Mouse (Mus musculus) heart, adult 2 months (tissue): ENCODE measurements around the gene Wbp2.

Experiments
- CTCF ChIP-seq: fragments of 200-600 bp; IDR thresholded peaks from 2 replicates; pipeline ENCODE4 v1.8.1; 2022; ENCODE audit warnings: antibody characterized with exemption, mild to moderate bottlenecking, moderate library complexity
- EP300 ChIP-seq: fragments of 200-500 bp; IDR thresholded peaks from 2 replicates; pipeline ENCODE4 v1.6.1; 2011; ENCODE audit warnings: low read depth, low read length, control low read depth; ENCODE audit not compliant: insufficient read depth
- POLR2A ChIP-seq: fragments of 200-500 bp; IDR thresholded peaks from 2 replicates; pipeline ENCODE4 v1.6.1; 2011; ENCODE audit warnings: mild to moderate bottlenecking, low read depth, low read length, control low read depth; ENCODE audit not compliant: insufficient read depth

DNA sequence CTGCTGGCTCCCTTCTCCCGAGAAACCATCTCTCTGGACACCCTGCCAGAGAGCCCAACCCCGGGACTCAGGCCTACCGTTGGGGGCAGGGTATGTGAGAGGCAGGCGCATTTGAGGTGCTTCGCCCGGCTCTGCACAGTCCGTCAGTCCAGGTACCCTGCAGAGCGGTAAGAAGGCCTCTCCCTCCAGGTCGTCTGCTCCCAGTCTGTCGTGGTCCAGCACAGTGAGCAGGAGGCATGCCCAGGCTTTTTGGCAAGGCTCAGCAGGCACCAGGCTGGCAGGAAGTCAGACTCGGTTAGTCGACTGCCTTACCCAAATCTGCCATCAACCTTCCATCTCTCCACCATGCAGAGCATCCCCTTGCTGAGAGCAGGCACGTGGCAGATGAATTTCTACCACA lies 23.2 kb downstream of the Wbp2 start:
- TF ChIP-seq POLR2A: no peak
- TF ChIP-seq CTCF: no peak
- TF ChIP-seq EP300: no peak
